Mouse (Mus musculus) adrenal gland, adult 8-10 months (tissue): Measurements from ENCODE around the gene Zfyve9. TPM values are rescaled to one million over a fixed set of nuclear protein-coding genes. Genes with fewer than 3 reads are reported as not detected.

Experiments used
- DNase-seq: peaks from one replicate; pipeline ENCODE4 v3.0.0; 2022
- total RNA-seq, 4 experiments: library from RNA; stranded (reverse); gene quantifications; 2 replicates each; pipeline ENCODE4 v1.2.4; 2022

Zfyve9 gene
- total RNA-seq, 4 experiments from 2014 or later, result 29.0 to 35.6 (median 34.1) TPM

GRCm38 (mm10) chr4:108608651-108609050 is 171.9 kb downstream of the Zfyve9 start:
- DNase-seq, result no peak

- DNase-seq, result no peak
Observed at GRCm38 (mm10) chr4:108601870-108602269, 178.7 kb downstream of the Zfyve9 start.

- no peak for DNase-seq
Observed at GRCm38 (mm10) chr4:108598306-108598705, 182.3 kb downstream of the Zfyve9 start.

- no peak for DNase-seq
Observed at GRCm38 (mm10) chr4:108595785-108596184, 184.8 kb downstream of the Zfyve9 start.

- no peak for DNase-seq
Observed at GRCm38 (mm10) chr4:108593376-108593775, 187.2 kb downstream of the Zfyve9 start.

Other genes with a start within 250 kb of the Zfyve9 start
- 10 to 100 TPM; 24.1 to 31.1 (median 28.9) TPM for gene Prpf38a, start 201.5 kb downstream of the Zfyve9 start, total RNA-seq
- gene Orc1, start 201.4 kb downstream of the Zfyve9 start, total RNA-seq, result under 1 TPM; 0.26 to 0.63 (median 0.33) TPM
- gene Cc2d1b, start 160.9 kb downstream of the Zfyve9 start, total RNA-seq, result 10 to 100 TPM; 54.8 to 66.1 (median 59.4) TPM
- gene 3110021N24Rik, start 61.1 kb downstream of the Zfyve9 start, total RNA-seq, result 1 to 10 TPM in 2 of 4 experiments, under 1 TPM in 2; 0.70 to 1.9 (median 0.90) TPM
- gene Btf3l4, start 52.8 kb upstream of the Zfyve9 start, total RNA-seq, result 100 to 1,000 TPM; 127 to 133 (median 131) TPM
- 10 to 100 TPM; 62.5 to 76.1 (median 70.7) TPM for gene Txndc12, start 53.8 kb upstream of the Zfyve9 start, total RNA-seq
- gene Kti12, start 67.0 kb upstream of the Zfyve9 start, total RNA-seq, result 10 to 100 TPM; 30.5 to 36.2 (median 31.8) TPM
- gene A730015C16Rik, start 67.8 kb upstream of the Zfyve9 start, total RNA-seq, result not detected
- 10 to 100 TPM; 46.9 to 74.2 (median 55.2) TPM for gene Rab3b, start 98.3 kb upstream of the Zfyve9 start, total RNA-seq
- 100 to 1,000 TPM; 109 to 148 (median 123) TPM for gene Nrd1, start 219.9 kb upstream of the Zfyve9 start, total RNA-seq